Mouse (Mus musculus): Measurements from ENCODE around the gene Gm11027.
A peak's percentile ranks its signal among the peaks of the same experiment; 100 is the strongest.
"Not testable (repeated sequence)": the region's sequence is repeated elsewhere in the genome, so short reads cannot be mapped to it uniquely, and the experiment has no call there.

The Gm11027 gene

DNA sequence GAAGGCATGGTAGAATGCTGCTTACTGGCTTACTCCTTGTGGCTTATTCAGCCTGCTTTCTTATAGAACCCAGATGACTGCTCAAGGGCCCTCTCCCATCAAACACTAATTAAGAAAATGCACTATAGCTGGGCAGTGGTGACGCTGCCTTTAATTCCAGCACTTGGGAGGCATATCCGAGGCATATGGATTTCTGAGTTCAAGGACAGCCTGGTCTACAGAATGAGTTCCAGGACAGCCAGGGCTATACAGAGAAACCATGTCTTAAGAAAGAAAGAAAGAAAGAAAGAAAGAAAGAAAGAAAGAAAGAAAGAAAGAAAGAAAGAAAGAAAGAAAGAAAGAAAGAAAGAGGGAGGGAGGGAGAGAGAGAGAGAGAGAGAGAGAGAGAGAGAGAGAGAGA is at the start of gene Gm11027:
Gm11027 (plus strand) TSS at position 301 of the 400 bp plus-strand sequence.
- not testable (repeated sequence) for DNase-seq (ENCODE audit: low spot score)

GRCm38 (mm10) chr12:116226289-116227057 is 48.7 kb upstream of the Gm11027 start:
- no peak for DNase-seq (ENCODE audit: low spot score)

DNA sequence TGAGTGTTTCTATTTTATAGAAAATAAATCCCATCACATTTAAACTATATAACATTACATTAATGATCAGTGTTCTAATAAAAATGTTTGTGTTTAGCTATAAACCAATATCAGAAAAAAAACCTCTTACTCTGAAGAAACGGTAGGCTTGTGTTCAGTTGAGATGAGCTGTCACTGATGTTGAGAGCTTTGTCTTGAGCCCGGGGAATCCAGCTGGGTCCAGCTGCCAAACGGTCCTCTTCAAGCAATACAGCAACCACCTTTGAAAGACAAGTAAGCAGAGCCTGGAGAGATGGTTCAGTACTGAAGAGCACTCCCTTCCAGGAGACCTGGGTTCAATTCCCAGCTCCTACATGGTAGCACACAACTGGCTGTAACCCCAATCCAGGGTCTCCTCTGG is 45.7 kb upstream of the Gm11027 start:
- DNase-seq (ENCODE audit: low spot score): no peak

GRCm38 (mm10) chr12:116231612-116232011 is 43.6 kb upstream of the Gm11027 start:
- DNase-seq (ENCODE audit: low spot score): no peak

DNA sequence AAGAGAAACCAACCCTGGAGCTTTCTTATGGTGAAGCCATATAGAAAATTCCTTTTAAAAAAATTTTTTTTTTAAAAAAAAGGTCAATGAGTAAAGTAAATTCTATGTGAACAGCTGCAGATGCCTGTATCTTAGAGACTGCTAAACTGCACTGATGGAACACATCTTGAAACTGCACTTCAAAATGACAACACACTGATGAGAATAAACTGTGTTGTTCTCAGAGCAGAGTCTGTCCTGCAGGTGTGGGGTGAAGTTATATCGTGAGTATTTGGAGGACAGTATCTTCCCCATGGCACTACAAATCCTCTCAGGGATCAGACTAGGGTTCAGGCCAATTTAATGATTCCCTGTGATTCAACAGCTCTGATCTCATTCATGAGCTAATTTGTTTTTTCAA is 43.1 kb upstream of the Gm11027 start:
- no peak for DNase-seq (ENCODE audit: low spot score)

- DNase-seq (ENCODE audit: low spot score): no peak
Measured at GRCm38 (mm10) chr12:116235356-116235755, 39.8 kb upstream of the Gm11027 start.

GRCm38 (mm10) chr12:116236658-116237057 is 38.5 kb upstream of the Gm11027 start:
- DNase-seq (ENCODE audit: low spot score): no peak

DNA sequence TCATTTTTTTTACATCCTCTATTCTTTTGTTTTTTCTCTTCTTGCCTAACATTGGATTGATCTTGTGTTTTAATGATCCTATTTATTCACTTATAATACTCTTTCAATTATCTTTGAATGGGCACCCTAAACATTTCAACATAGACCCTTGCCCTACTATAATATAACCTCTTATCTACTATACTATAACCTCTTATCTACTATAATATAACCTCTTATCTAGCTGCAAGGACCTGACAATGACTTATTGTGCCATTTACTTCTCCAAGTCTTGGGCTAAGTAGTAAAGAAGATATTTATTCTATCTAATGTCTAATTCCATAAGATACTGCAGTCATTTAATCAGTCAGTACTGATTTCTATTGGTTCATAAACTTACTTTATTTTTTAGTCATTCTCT is 36.8 kb upstream of the Gm11027 start:
- no peak for DNase-seq (ENCODE audit: low spot score)

- DNase-seq (ENCODE audit: low spot score): no peak
Measured at GRCm38 (mm10) chr12:116238803-116239202, 36.4 kb upstream of the Gm11027 start.

- DNase-seq (ENCODE audit: low spot score): no peak
Measured at GRCm38 (mm10) chr12:116244601-116245000, 30.6 kb upstream of the Gm11027 start.

DNA sequence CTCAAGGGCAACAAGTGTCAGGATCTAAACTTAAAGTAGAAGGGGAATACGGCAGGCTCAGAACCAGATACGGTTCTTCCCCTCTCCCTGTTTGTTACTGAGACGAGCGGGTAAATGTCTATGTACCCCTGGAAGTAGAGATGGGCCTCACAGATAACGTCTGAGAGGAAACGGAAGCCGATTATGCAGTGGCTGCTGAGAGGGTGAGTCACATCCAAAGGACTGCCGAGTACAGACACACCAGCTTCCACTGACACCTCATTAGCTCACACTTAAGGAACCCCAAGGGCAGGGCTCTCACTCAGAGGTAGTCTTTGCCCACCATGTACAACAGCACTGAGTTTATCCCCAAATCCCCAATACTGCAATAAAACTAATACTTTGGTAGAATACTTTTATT is 20.5 kb upstream of the Gm11027 start:
- DNase-seq (ENCODE audit: low spot score): no peak

DNA sequence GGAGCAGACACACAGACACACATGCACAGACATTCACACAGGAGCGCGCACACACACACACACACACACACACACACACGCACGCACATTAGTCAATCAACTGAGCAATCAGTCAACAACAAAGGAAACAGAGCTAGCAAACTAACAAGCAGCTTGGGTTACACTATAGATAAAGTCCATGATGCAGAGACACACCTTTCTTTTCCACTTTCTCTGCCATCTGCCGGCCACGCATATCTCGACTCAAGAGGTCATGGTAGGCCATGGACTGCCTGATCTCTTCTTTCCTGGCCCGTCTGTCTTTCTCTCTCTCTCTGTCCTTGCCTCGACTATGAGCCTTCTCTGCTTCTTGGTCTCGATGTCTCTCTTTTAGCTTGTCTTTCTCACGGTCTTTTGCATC is 19.6 kb upstream of the Gm11027 start:
- DNase-seq (ENCODE audit: low spot score): no peak

DNA sequence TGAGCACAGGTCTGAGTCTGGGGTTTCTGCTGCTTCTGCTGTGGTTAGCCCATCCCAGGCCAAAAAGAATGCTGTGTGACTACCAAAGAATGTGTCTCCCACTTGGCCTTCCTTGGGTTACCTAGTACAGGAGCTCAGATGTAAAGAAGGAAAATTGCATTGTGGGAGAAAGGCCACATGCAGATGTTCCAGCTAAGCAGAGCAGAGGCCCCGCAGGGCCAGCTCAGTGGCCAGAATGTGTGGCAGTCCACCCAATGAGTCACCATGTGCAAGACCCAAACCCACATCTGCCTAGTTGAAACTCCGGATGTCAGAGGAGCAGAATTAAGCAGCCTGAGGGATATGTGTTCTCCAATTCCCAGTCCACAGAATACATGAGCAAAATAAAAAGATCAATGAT is 16.9 kb upstream of the Gm11027 start:
- DNase-seq (ENCODE audit: low spot score): no peak

- peak; percentile 89 for DNase-seq (ENCODE audit: low spot score)
Measured at GRCm38 (mm10) chr12:116262555-116263341, 12.4 kb upstream of the Gm11027 start, which contains the start of gene Wdr60. TSS of gene Wdr60 (minus strand) at chr12:116263022.

- no peak for DNase-seq (ENCODE audit: low spot score)
Measured at GRCm38 (mm10) chr12:116264756-116265155, 10.4 kb upstream of the Gm11027 start.

- DNase-seq (ENCODE audit: low spot score): no peak
Measured at GRCm38 (mm10) chr12:116265275-116265674, 9.9 kb upstream of the Gm11027 start.

- no peak for DNase-seq (ENCODE audit: low spot score)
Measured at GRCm38 (mm10) chr12:116269450-116269849, 5.7 kb upstream of the Gm11027 start.

- no peak for DNase-seq (ENCODE audit: low spot score)
Measured at GRCm38 (mm10) chr12:116270538-116270937, 4.6 kb upstream of the Gm11027 start.

DNA sequence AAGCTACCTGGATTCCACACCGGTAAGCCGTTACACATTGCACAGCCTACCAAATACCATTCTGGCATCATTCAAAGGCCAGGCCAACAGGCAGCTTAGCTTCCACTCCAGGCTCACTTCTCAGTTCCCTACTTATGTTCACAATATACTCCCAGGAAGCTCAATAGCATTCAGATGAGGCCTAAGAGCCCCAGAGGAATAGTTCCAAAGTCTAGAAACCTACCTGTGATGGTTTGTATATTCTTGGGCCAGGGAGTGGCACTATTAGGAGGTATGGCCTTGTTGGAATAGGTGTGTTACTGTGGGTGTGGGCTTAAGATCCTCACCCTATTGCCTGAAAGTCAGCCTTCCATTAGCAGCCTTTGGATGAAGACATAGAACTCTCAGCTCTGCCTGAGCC is 4.1 kb upstream of the Gm11027 start:
- DNase-seq (ENCODE audit: low spot score): no peak

GRCm38 (mm10) chr12:116273733-116274132 is 1.5 kb upstream of the Gm11027 start:
- DNase-seq (ENCODE audit: low spot score): no peak

DNA sequence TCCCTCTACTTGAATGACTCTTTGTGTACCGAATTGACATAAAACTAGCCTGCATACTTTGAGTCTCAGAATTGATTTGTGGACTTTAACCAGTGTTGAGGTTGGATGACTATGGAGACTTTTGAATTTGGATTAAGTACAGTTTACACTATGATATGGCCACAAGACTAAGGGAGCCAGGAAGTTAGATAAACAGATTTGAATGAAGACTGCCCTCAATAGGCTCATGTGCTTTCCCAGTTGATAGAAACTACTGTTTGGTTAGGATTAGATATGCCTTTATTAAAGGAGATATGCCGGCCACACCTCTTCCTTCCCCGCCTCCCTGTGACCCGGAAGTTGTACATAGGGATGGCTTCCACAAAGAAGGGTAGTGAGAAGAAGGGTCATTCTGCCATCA is 445 bp downstream of the Gm11027 start:
- DNase-seq (ENCODE audit: low spot score): no peak

DNA sequence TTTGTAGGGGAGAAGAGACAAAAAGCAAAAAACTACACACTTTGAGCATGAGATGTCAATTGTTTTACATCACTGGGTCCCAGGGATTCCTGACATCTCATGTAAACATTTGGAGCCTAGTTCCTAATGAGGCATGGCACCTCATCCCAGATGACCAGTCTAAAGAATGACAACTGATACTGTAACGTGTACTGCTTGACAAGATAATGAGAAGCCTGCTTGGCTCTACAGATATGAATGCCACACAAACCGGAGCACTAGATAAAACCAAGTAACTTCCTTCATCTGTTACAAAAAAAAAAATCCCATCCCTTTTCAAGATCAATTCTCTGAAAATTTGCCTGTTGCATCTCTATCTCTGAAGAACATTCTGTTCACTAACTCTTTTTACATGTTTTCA is 1.8 kb downstream of the Gm11027 start:
- no peak for DNase-seq (ENCODE audit: low spot score)

DNA sequence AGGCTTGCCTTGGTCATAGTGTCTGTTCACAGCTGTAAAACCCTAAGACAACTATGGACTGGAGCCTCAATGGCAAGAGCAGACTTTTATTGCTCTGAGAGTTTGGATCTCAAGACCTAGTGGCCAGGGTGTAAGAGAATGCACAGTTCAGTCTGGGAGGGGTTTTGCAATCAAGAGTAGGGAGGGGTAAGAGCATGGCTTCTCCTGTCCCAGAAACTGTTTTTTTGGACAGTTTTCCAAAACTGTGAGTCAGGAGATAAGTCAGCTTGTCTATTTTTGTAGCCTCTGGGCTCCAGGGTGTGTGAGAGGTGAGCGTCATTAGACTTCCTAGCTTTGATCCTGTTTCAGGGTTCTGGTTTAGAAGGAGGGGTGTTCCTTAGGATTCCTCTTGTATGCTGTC is 3.4 kb downstream of the Gm11027 start:
- no peak for DNase-seq (ENCODE audit: low spot score)

All from embryo, embryonic 10 days (tissue).